Mouse (Mus musculus) 3T3-L1 (cell line): ENCODE results near the gene Mdfi.

Experiments
- DNase-seq: peaks from one replicate; pipeline ENCODE4 v3.0.0-alpha.2; 2015; ENCODE audit warnings: low read depth, low spot score

Gene Mdfi

GRCm38 (mm10) chr17:47847985-47848384 is 13.5 kb upstream of the Mdfi start:
- no peak for DNase-seq

GRCm38 (mm10) chr17:47845609-47846008 is 11.1 kb upstream of the Mdfi start:
- no peak for DNase-seq

- DNase-seq = no peak
Observed at GRCm38 (mm10) chr17:47843465-47843864, 9.0 kb upstream of the Mdfi start.

- DNase-seq = peak; percentile 96
Observed at GRCm38 (mm10) chr17:47841931-47842623, 7.6 kb upstream of the Mdfi start.

- no peak for DNase-seq
Observed at GRCm38 (mm10) chr17:47841521-47841920, 7.0 kb upstream of the Mdfi start.

- DNase-seq = no peak
Observed at GRCm38 (mm10) chr17:47837808-47838207, 3.3 kb upstream of the Mdfi start.

GRCm38 (mm10) chr17:47833628-47834481 is 636 bp downstream of the Mdfi start:
- no peak for DNase-seq

- peak; percentile 4 for DNase-seq
Observed at GRCm38 (mm10) chr17:47833029-47833627, 1.4 kb downstream of the Mdfi start.

GRCm38 (mm10) chr17:47832501-47833028 is 1.9 kb downstream of the Mdfi start:
- DNase-seq = no peak

GRCm38 (mm10) chr17:47831772-47832171 is 2.7 kb downstream of the Mdfi start:
- no peak for DNase-seq

- DNase-seq = no peak
Observed at GRCm38 (mm10) chr17:47831161-47831560, 3.3 kb downstream of the Mdfi start.

- DNase-seq = peak; percentile 5
Observed at GRCm38 (mm10) chr17:47821339-47821738, 13.2 kb downstream of the Mdfi start.

GRCm38 (mm10) chr17:47818038-47818725 is 16.3 kb downstream of the Mdfi start:
- DNase-seq = no peak

- DNase-seq = no peak
Observed at GRCm38 (mm10) chr17:47815446-47815845, 19.0 kb downstream of the Mdfi start.

- DNase-seq = no peak
Observed at GRCm38 (mm10) chr17:47814496-47814895, 20.0 kb downstream of the Mdfi start.

GRCm38 (mm10) chr17:47813616-47814015 is 20.9 kb downstream of the Mdfi start:
- DNase-seq = no peak

GRCm38 (mm10) chr17:47812200-47812599 is 22.3 kb downstream of the Mdfi start:
- DNase-seq = no peak

GRCm38 (mm10) chr17:47811265-47811800 is 23.2 kb downstream of the Mdfi start:
- DNase-seq = no peak

GRCm38 (mm10) chr17:47806230-47806629 is 28.3 kb downstream of the Mdfi start:
- peak; percentile 24 for DNase-seq

- no peak for DNase-seq
Observed at GRCm38 (mm10) chr17:47805047-47805835, 29.2 kb downstream of the Mdfi start.

GRCm38 (mm10) chr17:47803662-47804061 is 30.8 kb downstream of the Mdfi start:
- DNase-seq = no peak
